Mouse (Mus musculus) MEL (cell line): ENCODE measurements around the gene Gm10061. TPM values are rescaled to one million over a fixed set of nuclear protein-coding genes. Genes with fewer than 3 reads are reported as not detected.
"Not testable (repeated sequence)": the region's sequence is repeated elsewhere in the genome, so short reads cannot be mapped to it uniquely, and the experiment has no call there.

Experiments used
- DNase-seq: peaks from one replicate; pipeline ENCODE4 v3.0.0; 2011; ENCODE audit warnings: low read depth, low spot score
- H3K27ac ChIP-seq: 2 replicates; pipeline ENCODE4 v1.5.1; 2012; ENCODE audit warnings: low read depth, mild to moderate bottlenecking, control low read depth, low read length, moderate library complexity; ENCODE audit not compliant: control insufficient read depth
- H3K27me3 ChIP-seq, 2 experiments: fragments of 150-350 bp in 1 of 2; sonication (generic) in 1 of 2; 2 replicates each; pipeline ENCODE4 v1.6.1; 2012; ENCODE audit warnings: low read length in 2 of 2, mild to moderate bottlenecking in 2 of 2, improper control_type of control experiment in 1 of 2, moderate library complexity in 1 of 2; ENCODE audit not compliant: insufficient read depth in 2 of 2, control insufficient read depth in 1 of 2
- H3K36me3 ChIP-seq, 2 experiments: 2 replicates each; pipeline ENCODE4 v1.6.1; 2012 to 2014; ENCODE audit warnings: low read length in 2 of 2, improper control_type of control experiment in 1 of 2, inconsistent platforms in 1 of 2, mild to moderate bottlenecking in 1 of 2; ENCODE audit not compliant: insufficient read depth in 2 of 2, control insufficient read depth in 1 of 2
- H3K4me1 ChIP-seq, 2 experiments: fragments of 150-350 bp in 1 of 2; sonication (generic) in 1 of 2; 2 replicates each; pipeline ENCODE4 v1.6.1; 2012; ENCODE audit warnings: low read length in 2 of 2, improper control_type of control experiment in 1 of 2, mild to moderate bottlenecking in 1 of 2; ENCODE audit not compliant: insufficient read depth in 2 of 2, control insufficient read depth in 1 of 2
- H3K4me3 ChIP-seq, 2 experiments: fragments of 150-350 bp in 1 of 2; sonication (generic) in 1 of 2; 2 replicates each; pipeline ENCODE4 v1.5.1; 2012; ENCODE audit warnings: low read depth in 2 of 2, low read length in 2 of 2, mild to moderate bottlenecking in 2 of 2, moderate library complexity in 2 of 2, control low read depth in 1 of 2, improper control_type of control experiment in 1 of 2; ENCODE audit not compliant: control insufficient read depth in 1 of 2, insufficient read depth in 1 of 2
- H3K79me2 ChIP-seq: 2 replicates; pipeline ENCODE4 v1.6.1; 2012; ENCODE audit warnings: mild to moderate bottlenecking, low read length, moderate library complexity; ENCODE audit not compliant: control insufficient read depth, poor library complexity, insufficient read depth
- H3K9ac ChIP-seq: 2 replicates; pipeline ENCODE4 v1.6.1; 2012; ENCODE audit warnings: low read depth, mild to moderate bottlenecking, control low read depth, low read length, moderate library complexity; ENCODE audit not compliant: control insufficient read depth, poor library complexity, severe bottlenecking
- H3K9me3 ChIP-seq: fragments of 150-350 bp; sonication (generic); replicated peaks from 2 replicates; pipeline ENCODE4 v1.6.1; 2012; ENCODE audit warnings: mild to moderate bottlenecking, low read length, improper control_type of control experiment, moderate library complexity; ENCODE audit not compliant: insufficient read depth
- CHD1 ChIP-seq: IDR thresholded peaks from 2 replicates; pipeline ENCODE4 v1.6.1; 2012; ENCODE audit warnings: low read depth, mild to moderate bottlenecking, inconsistent platforms, low read length, improper control_type of control experiment
- CTCF ChIP-seq, 3 experiments: IDR thresholded peaks in 2 of 3; conservative IDR thresholded peaks in 1 of 3; 2 replicates each; pipeline ENCODE4 v1.5.1; 2011 to 2012; ENCODE audit warnings: low read length in 3 of 3, low read depth in 2 of 3, mild to moderate bottlenecking in 2 of 3, improper control_type of control experiment in 1 of 3, inconsistent platforms in 1 of 3, mixed read lengths in 1 of 3, moderate library complexity in 1 of 3; ENCODE audit not compliant: control insufficient read depth in 1 of 3, insufficient read depth in 1 of 3, poor library complexity in 1 of 3, severe bottlenecking in 1 of 3
- EP300 ChIP-seq, 2 experiments: IDR thresholded peaks; 2 replicates each; pipeline ENCODE4 v1.6.1; 2011; ENCODE audit warnings: improper control_type of control experiment in 2 of 2, low read length in 2 of 2, low read depth in 1 of 2, mild to moderate bottlenecking in 1 of 2
- GABPA ChIP-seq: IDR thresholded peaks from 2 replicates; pipeline ENCODE4 v1.6.1; 2012; ENCODE audit warnings: low read depth, mild to moderate bottlenecking, inconsistent platforms, low read length, improper control_type of control experiment, moderate library complexity
- HCFC1 ChIP-seq: IDR thresholded peaks from 2 replicates; pipeline ENCODE4 v1.6.1; 2012; ENCODE audit warnings: low read depth, mild to moderate bottlenecking, inconsistent platforms, low read length, improper control_type of control experiment, moderate library complexity
- MAFK ChIP-seq: IDR thresholded peaks from 2 replicates; pipeline ENCODE4 v1.6.1; 2011; ENCODE audit warnings: low read depth, mild to moderate bottlenecking, low read length, improper control_type of control experiment, borderline replicate concordance
- MEF2A ChIP-seq: IDR thresholded peaks from 2 replicates; pipeline ENCODE4 v1.6.1; 2014; ENCODE audit warnings: low read depth, mild to moderate bottlenecking, inconsistent platforms, low read length, improper control_type of control experiment; ENCODE audit not compliant: poor library complexity, insufficient replicate concordance, severe bottlenecking; ENCODE audit errors: extremely low read depth
- MYB ChIP-seq: IDR thresholded peaks from 2 replicates; pipeline ENCODE4 v1.6.1; 2011; ENCODE audit warnings: mild to moderate bottlenecking, low read depth, low read length, improper control_type of control experiment
- MYC ChIP-seq: IDR thresholded peaks from 2 replicates; pipeline ENCODE4 v1.6.1; 2011; ENCODE audit warnings: low read depth, mild to moderate bottlenecking, low read length, improper control_type of control experiment, moderate library complexity
- NELFE ChIP-seq: IDR thresholded peaks from 2 replicates; pipeline ENCODE4 v1.6.1; 2011; ENCODE audit warnings: low read depth, low read length, improper control_type of control experiment
- NRF1 ChIP-seq: IDR thresholded peaks from 2 replicates; pipeline ENCODE4 v1.6.1; 2014; ENCODE audit warnings: low read depth, mild to moderate bottlenecking, inconsistent platforms, low read length, improper control_type of control experiment, moderate library complexity; ENCODE audit not compliant: poor library complexity, insufficient read depth, severe bottlenecking
- POLR2A ChIP-seq, 2 experiments: IDR thresholded peaks; 2 replicates each; pipeline ENCODE4 v1.6.1; 2011 to 2012; ENCODE audit warnings: low read length in 2 of 2, mild to moderate bottlenecking in 2 of 2, control low read depth in 1 of 2, improper control_type of control experiment in 1 of 2, low read depth in 1 of 2, moderate library complexity in 1 of 2; ENCODE audit not compliant: control insufficient read depth in 1 of 2, insufficient read depth in 1 of 2, poor library complexity in 1 of 2
- RAD21 ChIP-seq: IDR thresholded peaks from 2 replicates; pipeline ENCODE4 v1.6.1; 2011; ENCODE audit warnings: mild to moderate bottlenecking, low read depth, low read length, improper control_type of control experiment
- SIN3A ChIP-seq: IDR thresholded peaks from 2 replicates; pipeline ENCODE4 v1.6.1; 2012; ENCODE audit warnings: low read length, improper control_type of control experiment, inconsistent platforms
- SMC3 ChIP-seq: IDR thresholded peaks from 2 replicates; pipeline ENCODE4 v1.6.1; 2011; ENCODE audit warnings: low read depth, low read length, improper control_type of control experiment
- TAL1 ChIP-seq: IDR thresholded peaks from 2 replicates; pipeline ENCODE4 v1.6.1; 2012; ENCODE audit warnings: mild to moderate bottlenecking, inconsistent platforms, low read length, moderate library complexity, mixed read lengths
- TBP ChIP-seq: IDR thresholded peaks from 2 replicates; pipeline ENCODE4 v1.8.0; 2011; ENCODE audit warnings: low read depth, low read length, improper control_type of control experiment
- TCF12 ChIP-seq: IDR thresholded peaks from 2 replicates; pipeline ENCODE4 v1.6.1; 2014; ENCODE audit warnings: low read depth, mild to moderate bottlenecking, inconsistent platforms, low read length, improper control_type of control experiment, moderate library complexity
- USF2 ChIP-seq, 2 experiments: IDR thresholded peaks; 2 replicates each; pipeline ENCODE4 v1.6.1; 2011 to 2012; ENCODE audit warnings: improper control_type of control experiment in 2 of 2, low read length in 2 of 2, borderline replicate concordance in 1 of 2, inconsistent platforms in 1 of 2, low read depth in 1 of 2, mild to moderate bottlenecking in 1 of 2; ENCODE audit not compliant: insufficient read depth in 1 of 2
- ZC3H11A ChIP-seq: IDR thresholded peaks from 2 replicates; pipeline ENCODE4 v1.6.1; 2012; ENCODE audit warnings: low read depth, mild to moderate bottlenecking, inconsistent platforms, low read length, improper control_type of control experiment
- ZKSCAN1 ChIP-seq: IDR thresholded peaks from 2 replicates; pipeline ENCODE4 v1.6.1; 2012; ENCODE audit warnings: low read depth, mild to moderate bottlenecking, inconsistent platforms, low read length, improper control_type of control experiment, moderate library complexity
- ZMIZ1 ChIP-seq: IDR thresholded peaks from 2 replicates; pipeline ENCODE4 v1.6.1; 2012; ENCODE audit warnings: low read depth, mild to moderate bottlenecking, inconsistent platforms, low read length, improper control_type of control experiment, moderate library complexity
- ZNF384 ChIP-seq: IDR thresholded peaks from 2 replicates; pipeline ENCODE4 v1.6.1; 2012; ENCODE audit warnings: low read depth, mild to moderate bottlenecking, inconsistent platforms, low read length, improper control_type of control experiment
- polyA plus RNA-seq, 2 experiments: library from polyadenylated mRNA; stranded (reverse) in 1 of 2; unstranded in 1 of 2; fragments of >175 nt in 1 of 2; fragments of >200 nt in 1 of 2; gene quantifications; 2 replicates each; pipeline versions ENCODE4 v1.2.1 to v1.2.4; 2012; ENCODE audit warnings: low replicate concordance in 2 of 2, low read depth in 1 of 2; ENCODE audit not compliant: insufficient read length in 2 of 2, insufficient read depth in 1 of 2, missing spikeins in 1 of 2
- total RNA-seq: library from RNA; depleted of rRNA; stranded (reverse); fragments of 300-350 nt; gene quantifications from 2 replicates; pipeline ENCODE4 v1.2.3, GENCODE M21; 2012; rRNA removed

Gm10061 gene
- total RNA-seq = not detected in 2 replicates
- polyA plus RNA-seq = not detected

GRCm38 (mm10) chr16:89150786-89151185 lies at the start of gene Gm10061:
TSS of gene Gm10061 (plus strand) at chr16:89151086.
- Histone ChIP-seq H3K4me1 (no peaks in the 10 kb centered on the region), H3K36me3 (no peaks in the 10 kb centered on the region), H3K9ac (no peak within 1 kb of the TSS), H3K27ac (no peak within 1 kb of the TSS), H3K79me2 (no peaks in the 10 kb centered on the region), H3K27me3 (no peaks in the 10 kb centered on the region)
- DNase-seq = no peak
- TF ChIP-seq GABPA (no peak), CTCF (IDR thresholded peaks at IDR 0.05 in 2 of 3, conservative IDR thresholded peaks at IDR 0.05 in 1 of 3; ENCODE audit: control insufficient read depth in 1 of 3, insufficient read depth in 1 of 3, low read depth in 2 of 3, low read length in 3 of 3, poor library complexity in 1 of 3, severe bottlenecking in 1 of 3) (no peak), ZMIZ1 (no peak), MAFK (no peak), SIN3A (no peak), RAD21 (no peak), ZNF384 (no peak), ZKSCAN1 (no peak)
- TF ChIP-seq, all 39 proteins: peak for 0
- Histone ChIP-seq H3K9me3 (no peaks in the 10 kb centered on the region), H3K4me3 (no peak within 1 kb of the TSS)

- H3K27me3 ChIP-seq = no peaks in the 10 kb centered on the region
- H3K4me3 ChIP-seq = no peak within 1 kb of the TSS
- no peak for TF ChIP-seq MEF2A
- no peak for TF ChIP-seq TCF12
- no peak for TF ChIP-seq POLR2A (IDR thresholded peaks at IDR 0.05; ENCODE audit: control insufficient read depth in 1 of 2, insufficient read depth in 1 of 2, low read depth in 1 of 2, low read length in 2 of 2, poor library complexity in 1 of 2)
- TF ChIP-seq MYC = no peak
- H3K79me2 ChIP-seq = no peaks in the 10 kb centered on the region
- H3K9ac ChIP-seq = no peak within 1 kb of the TSS
- no peak within 1 kb of the TSS for H3K27ac ChIP-seq
- H3K36me3 ChIP-seq = no peaks in the 10 kb centered on the region
- H3K4me1 ChIP-seq = no peaks in the 10 kb centered on the region
- no peaks in the 10 kb centered on the region for H3K9me3 ChIP-seq
- no peak for DNase-seq
Observed at GRCm38 (mm10) chr16:89140551-89140950, 10.3 kb upstream of the Gm10061 start, which contains the start of gene Gm6358. TSS of gene Gm6358 (plus strand) at chr16:89140851.

GRCm38 (mm10) chr16:89157652-89158051 lies 6.8 kb downstream of the Gm10061 start, which contains the start of gene Gm9789:
TSS of gene Gm9789 (plus strand) at chr16:89157952.
- no peak for DNase-seq
- H3K9me3 ChIP-seq = no peaks in the 10 kb centered on the region

GRCm38 (mm10) chr16:89169190-89169589 lies 18.3 kb downstream of the Gm10061 start, which contains the start of gene Gm7735:
TSS of gene Gm7735 (plus strand) at chr16:89169490.
- H3K9ac ChIP-seq, H3K27ac ChIP-seq, H3K9me3 ChIP-seq, H3K4me1 ChIP-seq, H3K27me3 ChIP-seq, H3K4me3 ChIP-seq, DNase-seq, H3K79me2 ChIP-seq, H3K36me3 ChIP-seq: not testable (repeated sequence)

More at GRCm38 (mm10) chr16:89157652-89158051, 6.8 kb downstream of the Gm10061 start, which contains the start of gene Gm9789:
- Histone ChIP-seq H3K9ac (no peak within 1 kb of the TSS), H3K4me1 (no peaks in the 10 kb centered on the region), H3K27me3 (no peaks in the 10 kb centered on the region), H3K79me2 (no peaks in the 10 kb centered on the region), H3K36me3 (no peaks in the 10 kb centered on the region), H3K27ac (no peak within 1 kb of the TSS), H3K4me3 (no peak within 1 kb of the TSS)
- no peak for TF ChIP-seq TAL1
- TF ChIP-seq SMC3 = no peak
- no peak for TF ChIP-seq GABPA
- TF ChIP-seq POLR2A (IDR thresholded peaks at IDR 0.05; ENCODE audit: control insufficient read depth in 1 of 2, insufficient read depth in 1 of 2, low read depth in 1 of 2, low read length in 2 of 2, poor library complexity in 1 of 2) = no peak
- TF ChIP-seq HCFC1 = no peak
- no peak for TF ChIP-seq NELFE
- TF ChIP-seq CHD1 = no peak
- TF ChIP-seq TBP = no peak
- TF ChIP-seq ZC3H11A = no peak
- no peak for TF ChIP-seq USF2 (IDR thresholded peaks at IDR 0.05; ENCODE audit: borderline replicate concordance in 1 of 2, insufficient read depth in 1 of 2, low read depth in 1 of 2, low read length in 2 of 2)
- no peak for TF ChIP-seq EP300 (IDR thresholded peaks at IDR 0.05; ENCODE audit: low read depth in 1 of 2, low read length in 2 of 2)
- no peak for TF ChIP-seq MYB
- no peak for TF ChIP-seq NRF1
